Mouse (Mus musculus) lung, postnatal 0 days (tissue): Measurements from ENCODE around the gene Edaradd.

ENCODE experiments used
- CTCF ChIP-seq: IDR thresholded peaks from 2 replicates; pipeline ENCODE4 v1.5.1; 2016; ENCODE audit warnings: antibody characterized with exemption, mild to moderate bottlenecking
- EP300 ChIP-seq: IDR thresholded peaks from 2 replicates; pipeline ENCODE4 v1.6.1; 2016; ENCODE audit warnings: antibody characterized with exemption, mild to moderate bottlenecking, control low read depth

DNA sequence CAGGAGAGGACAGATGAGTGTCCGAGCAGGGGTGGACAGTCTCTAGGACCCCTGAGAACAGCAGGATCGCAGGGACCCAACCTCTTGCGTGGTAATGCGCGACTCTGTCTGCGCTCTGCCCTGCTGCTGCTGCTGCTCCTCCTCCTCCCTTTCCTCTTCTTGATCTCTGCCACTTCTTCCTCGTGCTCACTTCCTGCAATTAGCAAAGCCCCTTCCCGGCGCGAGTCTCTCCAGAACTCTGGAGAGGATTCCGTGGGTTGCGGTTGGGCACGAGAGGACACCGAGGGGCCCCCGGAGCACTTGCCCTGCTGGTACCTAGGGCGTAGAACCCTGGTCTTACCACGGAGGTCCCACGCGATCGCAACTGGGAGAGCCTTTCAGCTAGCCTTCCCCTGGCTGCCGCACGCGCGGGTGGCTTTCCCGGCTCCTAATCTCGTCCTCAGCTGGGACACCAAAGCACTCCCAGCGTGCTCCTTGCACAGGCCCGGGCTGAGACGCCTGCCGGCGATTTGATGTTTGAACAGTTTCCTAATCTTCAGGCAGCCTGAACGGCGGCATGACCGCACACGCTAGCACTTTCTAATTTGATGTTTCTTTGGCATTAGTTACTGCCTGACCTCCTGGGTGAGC lies at the start of gene Edaradd:
- TF ChIP-seq CTCF, result peak; percentile 63
- TF ChIP-seq EP300, result no peak
